Mouse (Mus musculus): ENCODE data around the gene Jsrp1.

DNA sequence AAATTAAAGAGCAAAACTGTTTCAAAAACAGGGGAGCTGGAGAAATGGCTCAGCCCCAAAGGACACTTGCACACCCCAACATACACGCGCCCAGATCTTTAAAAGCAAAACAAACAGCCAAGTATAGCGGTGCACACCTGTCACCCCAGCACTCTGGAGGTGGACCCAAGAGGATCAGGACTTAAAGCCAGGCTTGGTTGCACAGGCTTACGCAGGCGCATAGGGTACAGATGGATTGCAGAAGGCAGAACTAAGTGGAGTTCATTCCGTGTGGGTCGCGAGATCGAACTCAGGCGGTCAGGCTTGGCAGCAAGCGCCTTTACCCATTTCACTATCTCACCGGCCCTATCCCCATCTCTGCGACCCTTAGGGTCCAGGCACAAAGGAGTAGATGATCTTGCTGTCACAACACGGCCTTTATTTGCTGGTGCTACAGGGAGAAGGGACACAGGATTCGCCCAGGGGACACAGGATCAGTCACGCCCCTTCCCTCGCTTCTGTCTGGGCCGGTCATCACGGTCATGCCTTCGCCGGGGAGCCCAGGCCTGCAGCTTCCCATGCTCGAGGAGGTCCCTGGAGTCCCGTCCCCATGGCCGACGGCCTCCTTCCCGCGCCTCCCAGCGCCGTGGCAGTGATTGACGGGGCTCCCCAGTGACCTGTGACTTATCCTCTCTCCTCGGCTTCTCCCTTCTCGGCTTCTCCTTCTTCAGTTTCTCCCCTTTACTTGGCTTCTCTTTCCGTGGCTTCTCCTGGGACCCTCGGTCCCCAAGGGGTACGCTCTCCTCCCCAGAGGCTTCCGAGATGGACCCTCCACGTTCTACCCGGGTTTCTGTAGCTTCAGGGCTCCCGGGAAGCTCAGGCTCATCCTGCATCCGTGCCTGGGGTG lies 5.0 kb downstream of the Jsrp1 start:
- TF ChIP-seq GATA1 (IDR thresholded peaks at IDR 0.05; ENCODE audit: low read length) = no peak
- no peak for TF ChIP-seq TAL1 (IDR thresholded peaks at IDR 0.05; ENCODE audit: low read length)
